Mouse (Mus musculus): ENCODE results near the gene Synj1. TPM values are rescaled to one million over a fixed set of nuclear protein-coding genes. Genes with fewer than 3 reads are reported as not detected.

The Synj1 gene
- polyA plus RNA-seq, 1 experiment = 11.3 TPM

GRCm38 (mm10) chr16:90893792-90894191 lies 117.3 kb downstream of the Synj1 start:
- TF ChIP-seq MAX (IDR thresholded peaks at IDR 0.05) (no peak), CEBPB (IDR thresholded peaks at IDR 0.05; ENCODE audit: low read depth) (no peak), CTCF (IDR thresholded peaks at IDR 0.05; ENCODE audit: control insufficient read depth, insufficient read depth, insufficient read length) (no peak)

GRCm38 (mm10) chr16:90893019-90893418 lies 118.1 kb downstream of the Synj1 start:
- Histone ChIP-seq H3ac (ENCODE audit: control insufficient read depth, insufficient read length, low read depth) (peak overlapping the region; percentile 42), H3K27me3 (ENCODE audit: control insufficient read depth, insufficient read depth, insufficient read length) (no peaks in the 10 kb centered on the region), H3K79me2 (ENCODE audit: control insufficient read depth, insufficient read depth) (peaks cover under 1% of the 10 kb centered on the region), H3K4me3 (ENCODE audit: insufficient read depth, poor library complexity, severe bottlenecking) (no peak overlapping the region), H3K36me3 (ENCODE audit: control insufficient read depth, insufficient read depth) (peaks cover 40% of the 10 kb centered on the region), H3K79me3 (ENCODE audit: low read depth) (no peaks in the 10 kb centered on the region)
- TF ChIP-seq CEBPB (IDR thresholded peaks at IDR 0.05; ENCODE audit: low read depth) (no peak), USF1 (IDR thresholded peaks at IDR 0.05; ENCODE audit: low read depth) (no peak), MYOD1 (IDR thresholded peaks at IDR 0.05; ENCODE audit: control insufficient read depth, insufficient read length, low read depth) (no peak), CTCF (IDR thresholded peaks at IDR 0.05; ENCODE audit: control insufficient read depth, insufficient read depth, insufficient read length) (no peak), MYOG (IDR thresholded peaks at IDR 0.05; ENCODE audit: control insufficient read depth, extremely low read depth, insufficient read length) (no peak), MAX (IDR thresholded peaks at IDR 0.05) (no peak), FOSL1 (IDR thresholded peaks at IDR 0.05; ENCODE audit: insufficient read depth, low read length, poor library complexity, severe bottlenecking) (no peak)

More at GRCm38 (mm10) chr16:90893792-90894191, 117.3 kb downstream of the Synj1 start:
- Histone ChIP-seq H3K79me3 (ENCODE audit: low read depth) (no peaks in the 10 kb centered on the region), H3K36me3 (ENCODE audit: control insufficient read depth, insufficient read depth) (peaks cover 48% of the 10 kb centered on the region), H3K4me3 (ENCODE audit: insufficient read depth, poor library complexity, severe bottlenecking) (no peak overlapping the region), H3K27me3 (ENCODE audit: control insufficient read depth, insufficient read depth, insufficient read length) (no peaks in the 10 kb centered on the region), H3ac (ENCODE audit: control insufficient read depth, insufficient read length, low read depth) (no peak overlapping the region), H3K79me2 (ENCODE audit: control insufficient read depth, insufficient read depth) (no peaks in the 10 kb centered on the region)

GRCm38 (mm10) chr16:90892081-90892480 lies 119.0 kb downstream of the Synj1 start:
- Histone ChIP-seq H3ac (ENCODE audit: control insufficient read depth, insufficient read length, low read depth) (no peak overlapping the region), H3K4me3 (ENCODE audit: insufficient read depth, poor library complexity, severe bottlenecking) (no peak overlapping the region), H3K27me3 (ENCODE audit: control insufficient read depth, insufficient read depth, insufficient read length) (no peaks in the 10 kb centered on the region), H3K79me2 (ENCODE audit: control insufficient read depth, insufficient read depth) (peaks cover 4% of the 10 kb centered on the region), H3K36me3 (ENCODE audit: control insufficient read depth, insufficient read depth) (peaks cover 39% of the 10 kb centered on the region), H3K79me3 (ENCODE audit: low read depth) (no peaks in the 10 kb centered on the region)
- TF ChIP-seq FOSL1 (IDR thresholded peaks at IDR 0.05; ENCODE audit: insufficient read depth, low read length, poor library complexity, severe bottlenecking) (no peak), CEBPB (IDR thresholded peaks at IDR 0.05; ENCODE audit: low read depth) (no peak), MYOG (IDR thresholded peaks at IDR 0.05; ENCODE audit: control insufficient read depth, extremely low read depth, insufficient read length) (no peak), MAX (IDR thresholded peaks at IDR 0.05) (no peak), CTCF (IDR thresholded peaks at IDR 0.05; ENCODE audit: control insufficient read depth, insufficient read depth, insufficient read length) (no peak), MYOD1 (IDR thresholded peaks at IDR 0.05; ENCODE audit: control insufficient read depth, insufficient read length, low read depth) (no peak), USF1 (IDR thresholded peaks at IDR 0.05; ENCODE audit: low read depth) (no peak)

GRCm38 (mm10) chr16:90891601-90892000 lies 119.5 kb downstream of the Synj1 start:
- Histone ChIP-seq H3K36me3 (ENCODE audit: control insufficient read depth, insufficient read depth) (peaks cover 34% of the 10 kb centered on the region), H3ac (ENCODE audit: control insufficient read depth, insufficient read length, low read depth) (no peak overlapping the region), H3K79me3 (ENCODE audit: low read depth) (no peaks in the 10 kb centered on the region), H3K27me3 (ENCODE audit: control insufficient read depth, insufficient read depth, insufficient read length) (no peaks in the 10 kb centered on the region), H3K4me3 (ENCODE audit: insufficient read depth, poor library complexity, severe bottlenecking) (no peak overlapping the region), H3K79me2 (ENCODE audit: control insufficient read depth, insufficient read depth) (peaks cover 4% of the 10 kb centered on the region)
- no peak for TF ChIP-seq MAX (IDR thresholded peaks at IDR 0.05)
- TF ChIP-seq CTCF (IDR thresholded peaks at IDR 0.05; ENCODE audit: control insufficient read depth, insufficient read depth, insufficient read length) = no peak
- no peak for TF ChIP-seq FOSL1 (IDR thresholded peaks at IDR 0.05; ENCODE audit: insufficient read depth, low read length, poor library complexity, severe bottlenecking)
- TF ChIP-seq USF1 (IDR thresholded peaks at IDR 0.05; ENCODE audit: low read depth) = no peak
- TF ChIP-seq MYOD1 (IDR thresholded peaks at IDR 0.05; ENCODE audit: control insufficient read depth, insufficient read length, low read depth) = no peak

GRCm38 (mm10) chr16:90890683-90891082 lies 120.4 kb downstream of the Synj1 start:
- Histone ChIP-seq H3K36me3 (ENCODE audit: control insufficient read depth, insufficient read depth) (peaks cover 27% of the 10 kb centered on the region), H3K27me3 (ENCODE audit: control insufficient read depth, insufficient read depth, insufficient read length) (no peaks in the 10 kb centered on the region), H3K4me3 (ENCODE audit: insufficient read depth, poor library complexity, severe bottlenecking) (no peak overlapping the region), H3ac (ENCODE audit: control insufficient read depth, insufficient read length, low read depth) (no peak overlapping the region), H3K79me3 (ENCODE audit: low read depth) (no peaks in the 10 kb centered on the region), H3K79me2 (ENCODE audit: control insufficient read depth, insufficient read depth) (peaks cover 4% of the 10 kb centered on the region)
- no peak for TF ChIP-seq MYOD1 (IDR thresholded peaks at IDR 0.05; ENCODE audit: control insufficient read depth, insufficient read length, low read depth)
- no peak for TF ChIP-seq MAX (IDR thresholded peaks at IDR 0.05)

Small RNA genes within 50 kb of the gene (microRNA-seq; reads per million reads assigned to microRNA genes)
- gene Gm22933 (ENCODE audit: borderline microRNAs expressed) = not detected

Other genes with a start within 250 kb of the Synj1 start
- 7.5 TPM for gene Urb1, start 200.9 kb downstream of the Synj1 start, polyA plus RNA-seq (2012; fragmentation: generic; extraction: Trizol)
- gene Eva1c, start 184.6 kb downstream of the Synj1 start, polyA plus RNA-seq (2012; fragmentation: generic; extraction: Trizol) = 21.5 TPM
- gene Cfap298, start 76.2 kb downstream of the Synj1 start, polyA plus RNA-seq (2012; fragmentation: generic; extraction: Trizol) = 31.6 TPM
- gene Paxbp1, start 33.2 kb upstream of the Synj1 start, polyA plus RNA-seq (2012; fragmentation: generic; extraction: Trizol) = 6.1 TPM
- gene 4932438H23Rik, start 83.8 kb upstream of the Synj1 start, polyA plus RNA-seq (2012; fragmentation: generic; extraction: Trizol) = 0.02 TPM
- gene Olig2, start 214.1 kb upstream of the Synj1 start, polyA plus RNA-seq (2012; fragmentation: generic; extraction: Trizol) = not detected